Comparison of ENCODE assay signal across 7 mouse cellular contexts in the genomic region with DNA sequence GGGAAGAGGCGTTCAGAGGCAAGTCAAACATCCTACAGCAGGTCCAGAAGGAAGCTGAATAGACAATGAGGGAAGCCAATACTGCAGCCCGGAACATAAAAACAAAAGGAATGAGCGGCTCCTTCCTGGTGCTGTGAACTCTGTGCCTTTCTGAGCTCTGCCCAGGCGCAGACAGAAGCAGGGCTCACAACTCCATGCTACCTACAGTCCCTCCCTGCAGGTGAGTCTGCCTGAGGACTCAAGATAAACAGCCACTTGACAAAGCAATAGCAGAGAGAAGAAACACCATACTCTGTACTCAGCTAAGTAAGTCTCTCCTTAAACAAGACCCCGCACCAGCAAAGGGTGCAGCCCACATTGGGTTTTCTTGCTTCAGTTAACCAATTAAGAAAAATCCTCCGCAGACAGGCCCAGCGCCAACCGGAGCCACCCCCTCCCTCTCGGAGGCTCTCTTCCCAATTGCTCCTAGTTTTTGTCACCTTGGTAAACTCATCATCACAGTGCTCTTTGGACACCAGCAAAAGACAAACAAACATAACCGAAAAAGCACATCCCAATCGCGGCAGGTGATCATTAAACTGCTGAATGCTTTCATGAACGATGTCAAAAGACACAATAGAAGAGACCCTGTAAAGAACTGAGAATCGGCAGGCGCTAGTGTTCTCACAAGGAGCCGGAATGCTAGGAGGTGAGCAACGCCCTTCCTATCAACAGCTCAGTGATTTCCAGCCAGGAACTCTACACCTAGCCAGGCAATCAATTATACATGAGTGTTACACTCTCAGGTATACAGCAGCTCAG. TPM values are rescaled to one million over a fixed set of nuclear protein-coding genes. Genes with fewer than 3 reads are reported as not detected.
DNase-seq lines count a peak whose midpoint lies in the region; ATAC-seq and TF ChIP-seq lines count a peak whose summit lies in the region.

No protein-coding gene starts in this region.

- peaks cover 49% of the 10 kb centered on the region for H3K4me1 ChIP-seq in lung, embryonic 14.5 days (ENCODE audit: insufficient read depth)
- H3K4me1 ChIP-seq in forebrain, embryonic 11.5 days (replicated peaks; ENCODE audit: control insufficient read depth, insufficient read depth, low read length), result peaks cover 10% of the 10 kb centered on the region
- peaks cover 32% of the 10 kb centered on the region for H3K4me1 ChIP-seq in intestine, postnatal 0 days (replicated peaks; ENCODE audit: control insufficient read depth, insufficient read depth, low read length)

- H3K27ac ChIP-seq in lung, embryonic 14.5 days (ENCODE audit: low read depth), result peak overlapping the region; percentile 12; the same call in 1 of the 2 replicates
- peak overlapping the region; percentile 6; the same call in 1 of the 2 replicates for H3K27ac ChIP-seq in forebrain, embryonic 11.5 days (ENCODE audit: low read depth, low read length)
- H3K27ac ChIP-seq in intestine, postnatal 0 days (ENCODE audit: low read depth, low read length), result peak overlapping the region; percentile 78

- H3K9ac ChIP-seq in lung, embryonic 14.5 days, result no peak overlapping the region
- peak overlapping the region; percentile 12; the same call in 1 of the 2 replicates for H3K9ac ChIP-seq in forebrain, embryonic 11.5 days (ENCODE audit: low read length)
- H3K9ac ChIP-seq in intestine, postnatal 0 days (ENCODE audit: low read depth, low read length), result no peak overlapping the region

- WGBS in lung, embryonic 14.5 days, result 15% methylated on average over 17 of the region's 17 CpGs
- 2% methylated on average over 17 of the region's 17 CpGs for WGBS in forebrain, embryonic 11.5 days
- WGBS in intestine, postnatal 0 days, result 19% methylated on average over 17 of the region's 17 CpGs

- no peaks in the 10 kb centered on the region for H3K27me3 ChIP-seq in lung, embryonic 14.5 days (ENCODE audit: insufficient read depth, low read length)
- H3K27me3 ChIP-seq in forebrain, embryonic 11.5 days (ENCODE audit: control insufficient read depth, insufficient read depth, low read length), result no peaks in the 10 kb centered on the region
- H3K27me3 ChIP-seq in intestine, postnatal 0 days (replicated peaks; ENCODE audit: control insufficient read depth, insufficient read depth, low read length), result no peaks in the 10 kb centered on the region

- no peak for ATAC-seq in lung, embryonic 14.5 days (ENCODE audit: insufficient read depth)
- peak; percentile 53 for ATAC-seq in forebrain, embryonic 11.5 days (replicated peaks; ENCODE audit: low FRiP score)
- ATAC-seq in intestine, postnatal 0 days, result peak; percentile 46
- no peak for ATAC-seq in inflammation-experienced regulatory T-cells, adult 6 months

- no peaks in the 10 kb centered on the region for H3K9me3 ChIP-seq in lung, embryonic 14.5 days (ENCODE audit: low read depth, low read length)
- H3K9me3 ChIP-seq in forebrain, embryonic 11.5 days (ENCODE audit: control insufficient read depth, low read length), result no peaks in the 10 kb centered on the region
- H3K9me3 ChIP-seq in intestine, postnatal 0 days (ENCODE audit: control insufficient read depth), result no peaks in the 10 kb centered on the region

- no peak for TF ChIP-seq CTCF in lung, embryonic 14.5 days (IDR thresholded peaks at IDR 0.05; ENCODE audit: low read depth)
- no peak for TF ChIP-seq CTCF in intestine, postnatal 0 days (IDR thresholded peaks at IDR 0.05; ENCODE audit: low read depth)

- no peak for DNase-seq in lung, embryonic 14.5 days
- DNase-seq in lung, postnatal 14 days, result no peak
- DNase-seq in forebrain, embryonic 11.5 days (ENCODE audit: low spot score), result no peak
- DNase-seq in retina, postnatal 1 day, result peak; percentile 35
- no peak for DNase-seq in layer of hippocampus, postnatal 36 days

- peak overlapping the region; percentile 23 for H3K4me2 ChIP-seq in lung, embryonic 14.5 days
- peak overlapping the region; percentile 46 for H3K4me2 ChIP-seq in forebrain, embryonic 11.5 days (ENCODE audit: low read depth, low read length, severe bottlenecking)
- peak overlapping the region; percentile 65 for H3K4me2 ChIP-seq in intestine, postnatal 0 days (replicated peaks; ENCODE audit: low read depth)

- no peaks in the 10 kb centered on the region for H3K36me3 ChIP-seq in lung, embryonic 14.5 days (ENCODE audit: insufficient read depth)
- no peaks in the 10 kb centered on the region for H3K36me3 ChIP-seq in forebrain, embryonic 11.5 days (ENCODE audit: control insufficient read depth, insufficient read depth, low read length)
- H3K36me3 ChIP-seq in intestine, postnatal 0 days (ENCODE audit: control insufficient read depth, insufficient read depth), result no peaks in the 10 kb centered on the region

- no peak overlapping the region for H3K4me3 ChIP-seq in lung, embryonic 14.5 days (ENCODE audit: low read depth, low read length)
- peak overlapping the region; percentile 12; the same call in 1 of the 2 replicates for H3K4me3 ChIP-seq in forebrain, embryonic 11.5 days (ENCODE audit: low read depth, low read length)
- H3K4me3 ChIP-seq in intestine, postnatal 0 days (ENCODE audit: low read depth, low read length), result peak overlapping the region; percentile 28

RNA-seq across cellular contexts. Expression of gene Sgms1, which starts 45.4 kb away (rescaled TPM):
- polyA plus RNA-seq in lung, embryonic 14.5 days (2014; fragmentation: Nextera tagmentation; extraction: Ambion mirVana), result 49.7 and 50.2 TPM in 2 replicates
- 14.8 and 17.8 TPM in 2 replicates for polyA plus RNA-seq in forebrain, embryonic 11.5 days (2014; fragmentation: Nextera tagmentation; extraction: Ambion mirVana)
- polyA plus RNA-seq in intestine, postnatal 0 days (2015; fragmentation: Nextera tagmentation; extraction: Ambion mirVana), result 18.6 and 23.6 TPM in 2 replicates
- 10 to 100 TPM; 47.8 to 56.5 (median 51.5) TPM for polyA plus RNA-seq in inflammation-experienced regulatory T-cells, adult 6 months (2017; shearing (Covaris generic))
- 10 to 100 TPM; 53.6 to 64.1 TPM for total RNA-seq in layer of hippocampus, postnatal 36 days (2021)

Comparison
In these comparisons a context has a peak if more than half of its experiments do, and no peak if none do; other contexts are left out.
1. ATAC-seq: peak in forebrain, embryonic 11.5 days (single experiment) and intestine, postnatal 0 days (single experiment); none in lung, embryonic 14.5 days (single experiment) and inflammation-experienced regulatory T-cells, adult 6 months (single experiment).
2. H3K27ac ChIP-seq: peak in every context shown above with its lines; median percentile 78 in intestine, postnatal 0 days; 12 in lung, embryonic 14.5 days; 6 in forebrain, embryonic 11.5 days.
3. Peak in every context shown above with its lines, with median percentiles within 50 percentile points of each other: H3K4me2 ChIP-seq.